Mouse (Mus musculus): ENCODE measurements at regions not wholly inside any gene's neighbourhood (a gene's known extent, or its start where the extent isn't known, plus 50 kb on each side); places are given as distances from the start of the nearest gene placed in this dataset.

DNA sequence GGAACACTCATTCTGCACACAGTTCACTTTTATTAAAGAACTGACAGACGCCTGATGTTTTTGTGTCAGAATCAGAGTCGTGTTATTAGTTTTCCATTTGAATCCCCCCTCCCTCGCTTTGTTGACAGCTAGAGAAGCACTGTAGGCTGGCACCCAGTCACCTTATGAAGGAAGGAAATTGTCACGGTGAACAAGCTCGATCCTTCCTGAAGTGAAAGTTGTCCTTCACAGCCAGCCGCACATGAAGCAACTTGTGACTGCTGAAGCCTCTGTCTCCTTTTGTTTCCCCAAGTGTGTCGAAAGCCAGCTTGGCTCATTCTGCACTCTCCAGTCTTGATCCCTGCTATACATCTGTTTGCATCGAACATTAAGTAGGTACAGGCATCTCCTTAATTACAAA is 364.6 kb upstream of the Ubash3b start:
- WGBS (ENCODE audit: insufficient replicate concordance) = 32% methylated on average over 8 of the region's 8 CpGs
- H3K4me2 ChIP-seq (ENCODE audit: low read depth) = no peak overlapping the region
- ATAC-seq (ENCODE audit: insufficient read depth) = no peak

DNA sequence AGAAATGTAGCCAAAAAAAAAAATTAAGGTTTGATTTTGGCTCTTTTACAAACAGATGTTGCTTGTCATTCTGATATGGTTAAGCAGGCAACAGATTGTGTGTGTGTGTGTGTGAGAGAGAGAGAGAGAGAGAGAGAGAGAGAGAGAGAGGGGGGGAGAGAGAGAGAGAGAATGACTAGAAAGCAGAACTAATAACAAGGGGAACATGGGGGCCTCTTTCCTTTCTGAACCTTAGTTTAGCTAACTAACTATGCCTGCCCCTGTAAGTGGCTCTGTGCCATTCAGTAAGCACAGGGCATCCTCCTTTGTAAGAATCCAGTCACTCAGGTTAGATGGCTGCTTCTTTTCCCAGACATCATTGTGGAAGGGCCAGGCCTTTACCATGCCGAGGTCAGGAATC is 364.0 kb upstream of the Ubash3b start:
- Histone ChIP-seq H3K27ac (no peak overlapping the region), H3K27me3 (ENCODE audit: control insufficient read depth, insufficient read depth, low read length) (no peaks in the 10 kb centered on the region), H3K9ac (replicated peaks) (no peak overlapping the region), H3K4me1 (replicated peaks; ENCODE audit: control insufficient read depth in 2 of 2, insufficient read depth in 2 of 2, low read length in 1 of 2) (peaks cover 0 to 4% of the 10 kb centered on the region in 2 experiments; a peak in 1 of 4 replicates), H3K36me3 (replicated peaks; ENCODE audit: control insufficient read depth, insufficient read depth, low read depth) (no peaks in the 10 kb centered on the region), H3K9me3 (ENCODE audit: control insufficient read depth, low read length) (no peaks in the 10 kb centered on the region), H3K4me3 (ENCODE audit: insufficient read depth in 1 of 2, low read depth in 2 of 2, low read length in 2 of 2) (no peak overlapping the region), H3K4me2 (ENCODE audit: low read depth) (no peak overlapping the region)
- 26% methylated on average over 1 of the region's 1 CpGs for WGBS (ENCODE audit: insufficient replicate concordance)
- ATAC-seq (ENCODE audit: insufficient read depth) (no peak), DNase-seq (ENCODE audit: low read depth in 3 of 3, low spot score in 3 of 3) (no peak)
- TF ChIP-seq CTCF (IDR thresholded peaks at IDR 0.05; ENCODE audit: low read depth) (no peak), EP300 (IDR thresholded peaks at IDR 0.05; ENCODE audit: low read depth) (no peak)

More for the DNA sequence above, 364.6 kb upstream of the Ubash3b start:
- Histone ChIP-seq H3K4me1 (replicated peaks; ENCODE audit: control insufficient read depth in 2 of 2, insufficient read depth in 2 of 2, low read length in 1 of 2) (peaks cover 0 to 4% of the 10 kb centered on the region in 2 experiments; a peak in 1 of 4 replicates), H3K36me3 (replicated peaks; ENCODE audit: control insufficient read depth, insufficient read depth, low read depth) (no peaks in the 10 kb centered on the region), H3K9ac (replicated peaks) (no peak overlapping the region), H3K9me3 (ENCODE audit: control insufficient read depth, low read length) (no peaks in the 10 kb centered on the region), H3K4me3 (ENCODE audit: insufficient read depth in 1 of 2, low read depth in 2 of 2, low read length in 2 of 2) (no peak overlapping the region), H3K27ac (no peak overlapping the region), H3K27me3 (ENCODE audit: control insufficient read depth, insufficient read depth, low read length) (no peaks in the 10 kb centered on the region)
- DNase-seq (ENCODE audit: low read depth in 3 of 3, low spot score in 3 of 3) = no peak
- TF ChIP-seq CTCF (IDR thresholded peaks at IDR 0.05; ENCODE audit: low read depth) = no peak
- no peak for TF ChIP-seq EP300 (IDR thresholded peaks at IDR 0.05; ENCODE audit: low read depth)

DNA sequence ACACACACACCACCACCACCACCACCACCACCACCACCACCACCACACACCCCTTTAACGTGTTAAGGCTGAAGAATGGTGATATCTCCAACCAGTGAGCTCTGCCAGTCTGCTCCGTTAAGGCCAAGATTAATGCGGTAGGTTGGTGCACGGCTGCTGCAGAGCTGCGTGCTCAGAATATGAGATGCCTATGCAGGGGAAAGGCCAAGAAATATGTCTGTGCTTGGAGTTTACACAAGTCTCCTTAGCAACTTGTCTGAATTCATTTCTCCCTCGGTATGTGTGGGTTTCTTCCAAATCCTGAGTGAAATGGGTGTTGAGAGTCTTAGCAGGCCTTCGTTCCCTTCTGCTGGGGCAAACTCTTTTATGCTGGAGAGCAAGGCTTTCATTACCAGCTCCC is 363.1 kb upstream of the Ubash3b start:
- TF ChIP-seq CTCF (IDR thresholded peaks at IDR 0.05; ENCODE audit: low read depth) = no peak
- TF ChIP-seq EP300 (IDR thresholded peaks at IDR 0.05; ENCODE audit: low read depth) = no peak
- 64% methylated on average over 7 of the region's 7 CpGs for WGBS (ENCODE audit: insufficient replicate concordance)
- DNase-seq (ENCODE audit: low read depth in 3 of 3, low spot score in 3 of 3) (no peak), ATAC-seq (ENCODE audit: insufficient read depth) (no peak)
- Histone ChIP-seq H3K4me3 (ENCODE audit: insufficient read depth in 1 of 2, low read depth in 2 of 2, low read length in 2 of 2) (no peak overlapping the region), H3K9ac (replicated peaks) (no peak overlapping the region), H3K36me3 (replicated peaks; ENCODE audit: control insufficient read depth, insufficient read depth, low read depth) (no peaks in the 10 kb centered on the region), H3K27me3 (ENCODE audit: control insufficient read depth, insufficient read depth, low read length) (no peaks in the 10 kb centered on the region), H3K4me1 (replicated peaks; ENCODE audit: control insufficient read depth in 2 of 2, insufficient read depth in 2 of 2, low read length in 1 of 2) (peaks cover 0 to 4% of the 10 kb centered on the region in 2 experiments; a peak in 1 of 4 replicates), H3K4me2 (ENCODE audit: low read depth) (no peak overlapping the region), H3K9me3 (ENCODE audit: control insufficient read depth, low read length) (no peaks in the 10 kb centered on the region), H3K27ac (no peak overlapping the region)

DNA sequence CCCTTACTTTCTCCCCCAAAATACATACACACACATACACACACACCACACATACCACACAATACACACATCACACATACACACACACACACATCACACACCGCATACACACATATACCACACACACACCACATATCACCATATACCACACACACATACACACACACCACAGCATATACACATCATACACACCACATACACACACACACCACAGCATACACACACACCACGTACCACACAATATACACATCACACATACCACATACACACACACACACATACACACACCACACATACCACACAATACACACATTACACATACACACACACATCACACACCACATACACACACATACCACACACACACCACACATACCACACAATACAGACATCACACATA is 362.5 kb upstream of the Ubash3b start:
- DNase-seq (ENCODE audit: low read depth in 3 of 3, low spot score in 3 of 3) = no peak
- WGBS (ENCODE audit: insufficient replicate concordance) = 60% methylated on average over 2 of the region's 2 CpGs
- H3K4me2 ChIP-seq (ENCODE audit: low read depth) = no peak overlapping the region
- H3K9me3 ChIP-seq (ENCODE audit: control insufficient read depth, low read length) = no peaks in the 10 kb centered on the region
- no peak for TF ChIP-seq EP300 (IDR thresholded peaks at IDR 0.05; ENCODE audit: low read depth)
- TF ChIP-seq CTCF (IDR thresholded peaks at IDR 0.05; ENCODE audit: low read depth) = no peak
- no peak for ATAC-seq (ENCODE audit: insufficient read depth)
- H3K27ac ChIP-seq = no peak overlapping the region
- no peak overlapping the region for H3K9ac ChIP-seq (replicated peaks)
- H3K4me1 ChIP-seq (replicated peaks; ENCODE audit: control insufficient read depth in 2 of 2, insufficient read depth in 2 of 2, low read length in 1 of 2) = peaks cover 0 to 4% of the 10 kb centered on the region in 2 experiments; a peak in 1 of 4 replicates
- H3K36me3 ChIP-seq (replicated peaks; ENCODE audit: control insufficient read depth, insufficient read depth, low read depth) = no peaks in the 10 kb centered on the region
- no peaks in the 10 kb centered on the region for H3K27me3 ChIP-seq (ENCODE audit: control insufficient read depth, insufficient read depth, low read length)
- no peak overlapping the region for H3K4me3 ChIP-seq (ENCODE audit: insufficient read depth in 1 of 2, low read depth in 2 of 2, low read length in 2 of 2)

DNA sequence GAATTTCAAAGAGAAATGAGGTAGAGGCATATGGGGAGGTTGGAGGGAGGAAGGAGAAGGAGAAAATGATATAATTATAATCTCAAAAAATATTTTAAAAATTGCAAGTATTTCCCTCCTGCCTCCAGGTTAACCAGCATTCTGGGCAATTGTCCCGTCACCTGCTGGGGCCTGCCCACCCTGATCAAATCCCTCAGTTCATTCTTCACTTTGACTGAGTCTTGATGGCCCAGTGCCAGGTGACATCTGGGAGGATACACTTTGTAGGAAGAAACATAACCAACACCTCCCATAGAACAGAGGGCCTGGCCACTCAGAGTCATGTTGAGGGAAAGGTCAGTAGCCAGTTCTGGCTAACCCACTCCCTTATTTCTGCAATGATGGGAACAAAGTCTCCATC is 360.8 kb upstream of the Ubash3b start:
- H3K4me3 ChIP-seq (ENCODE audit: insufficient read depth in 1 of 2, low read depth in 2 of 2, low read length in 2 of 2) = no peak overlapping the region
- DNase-seq (ENCODE audit: low read depth in 3 of 3, low spot score in 3 of 3) = no peak
- TF ChIP-seq EP300 (IDR thresholded peaks at IDR 0.05; ENCODE audit: low read depth) (no peak), CTCF (IDR thresholded peaks at IDR 0.05; ENCODE audit: low read depth) (no peak)
- no peak overlapping the region for H3K9ac ChIP-seq (replicated peaks)
- no peaks in the 10 kb centered on the region for H3K27me3 ChIP-seq (ENCODE audit: control insufficient read depth, insufficient read depth, low read length)
- ATAC-seq (ENCODE audit: insufficient read depth) = no peak
- 45% methylated on average over 1 of the region's 1 CpGs for WGBS (ENCODE audit: insufficient replicate concordance)
- no peaks in the 10 kb centered on the region for H3K9me3 ChIP-seq (ENCODE audit: control insufficient read depth, low read length)
- H3K4me2 ChIP-seq (ENCODE audit: low read depth) = no peak overlapping the region
- peaks cover 0 to 4% of the 10 kb centered on the region in 2 experiments; a peak in 1 of 4 replicates for H3K4me1 ChIP-seq (replicated peaks; ENCODE audit: control insufficient read depth in 2 of 2, insufficient read depth in 2 of 2, low read length in 1 of 2)
- H3K27ac ChIP-seq = no peak overlapping the region
- no peaks in the 10 kb centered on the region for H3K36me3 ChIP-seq (replicated peaks; ENCODE audit: control insufficient read depth, insufficient read depth, low read depth)

Measured in liver, embryonic 14.5 days (tissue).